Mouse (Mus musculus) megakaryocyte-erythroid progenitor cell, adult 5-6 weeks (primary cell): ENCODE data around the gene Gm4969. TPM values are rescaled to one million over a fixed set of nuclear protein-coding genes. Genes with fewer than 3 reads are reported as not detected.

ENCODE experiments used
- ATAC-seq: replicated peaks from 2 replicates; pipeline ENCODE4 v1.8.0; 2016; ENCODE audit warnings: mild to moderate bottlenecking, inconsistent platforms; ENCODE audit not compliant: severe bottlenecking, poor library complexity, low FRiP score, low TSS enrichment
- total RNA-seq, 2 experiments: library from RNA; stranded (forward) in 1 of 2; stranded (reverse) in 1 of 2; fragments of 200-1000, 215-1000 nt in 1 of 2; fragments of >200 nt in 1 of 2; fragmentation: Nextera tagmentation in 1 of 2; gene quantifications; 2 replicates each; pipeline ENCODE4 v1.2.3; 2014 to 2017

Gm4969 gene
- total RNA-seq, 2 experiments from 2014 or later, result 0.22 TPM; not detected in 1

GRCm38 (mm10) chr7:19050172-19050571, 68.0 kb downstream of the Gm4969 start:
- no peak for ATAC-seq

GRCm38 (mm10) chr7:19049252-19049651, 68.9 kb downstream of the Gm4969 start:
- no peak for ATAC-seq

Other genes starting within 250 kb of the Gm4969 start
- gene Pglyrp1, start 247.0 kb downstream of the Gm4969 start, total RNA-seq (2014; fragmentation: Nextera tagmentation), result 1.9 and 43.9 TPM in 2 replicates
- gene Pglyrp1, start 247.0 kb downstream of the Gm4969 start, total RNA-seq (2017), result 0.61 and 2.2 TPM in 2 replicates
- gene Ccdc61, start 208.0 kb downstream of the Gm4969 start, total RNA-seq (2014; fragmentation: Nextera tagmentation), result 23.6 and 42.3 TPM in 2 replicates
- gene Ccdc61, start 208.0 kb downstream of the Gm4969 start, total RNA-seq (2017), result 6.8 and 13.3 TPM in 2 replicates
- gene Nova2, start 192.5 kb downstream of the Gm4969 start, total RNA-seq (2014; fragmentation: Nextera tagmentation), result not detected in 2 replicates
- gene Nova2, start 192.5 kb downstream of the Gm4969 start, total RNA-seq (2017), result not detected in 2 replicates
- gene Nanos2, start 131.0 kb downstream of the Gm4969 start, total RNA-seq (2014; fragmentation: Nextera tagmentation), result not detected in 2 replicates
- gene Nanos2, start 131.0 kb downstream of the Gm4969 start, total RNA-seq (2017), result not detected in 2 replicates
- not detected in 2 replicates for gene Mypop, start 127.1 kb downstream of the Gm4969 start, total RNA-seq (2014; fragmentation: Nextera tagmentation)
- 0.23 and 2.0 TPM in 2 replicates for gene Mypop, start 127.1 kb downstream of the Gm4969 start, total RNA-seq (2017)
- gene Irf2bp1, start 114.3 kb downstream of the Gm4969 start, total RNA-seq (2014; fragmentation: Nextera tagmentation), result 23.8 TPM in 2 replicates
- gene Irf2bp1, start 114.3 kb downstream of the Gm4969 start, total RNA-seq (2017), result 12.3 and 12.7 TPM in 2 replicates
- not detected in 2 replicates for gene Foxa3, start 94.8 kb downstream of the Gm4969 start, total RNA-seq (2014; fragmentation: Nextera tagmentation)
- not detected in 2 replicates for gene Foxa3, start 94.8 kb downstream of the Gm4969 start, total RNA-seq (2017)
- gene Sympk, start 94.0 kb downstream of the Gm4969 start, total RNA-seq (2014; fragmentation: Nextera tagmentation), result 73.9 and 91.0 TPM in 2 replicates
- gene Sympk, start 94.0 kb downstream of the Gm4969 start, total RNA-seq (2017), result 35.3 and 52.2 TPM in 2 replicates
- not detected in 2 replicates for gene Rsph6a, start 63.7 kb downstream of the Gm4969 start, total RNA-seq (2014; fragmentation: Nextera tagmentation)
- not detected in 2 replicates for gene Rsph6a, start 63.7 kb downstream of the Gm4969 start, total RNA-seq (2017)
- 28.5 and 29.2 TPM in 2 replicates for gene Dmwd, start 42.1 kb downstream of the Gm4969 start, total RNA-seq (2014; fragmentation: Nextera tagmentation)
- gene Dmwd, start 42.1 kb downstream of the Gm4969 start, total RNA-seq (2017), result 7.7 and 10.6 TPM in 2 replicates
- 15.1 and 19.8 TPM in 2 replicates for gene Dmpk, start 34.5 kb downstream of the Gm4969 start, total RNA-seq (2014; fragmentation: Nextera tagmentation)
- 3.9 and 7.5 TPM in 2 replicates for gene Dmpk, start 34.5 kb downstream of the Gm4969 start, total RNA-seq (2017)
- gene Six5, start 23.8 kb downstream of the Gm4969 start, total RNA-seq (2014; fragmentation: Nextera tagmentation), result 8.9 and 10.1 TPM in 2 replicates
- gene Six5, start 23.8 kb downstream of the Gm4969 start, total RNA-seq (2017), result 2.1 and 2.2 TPM in 2 replicates
- gene Fbxo46, start 1.5 kb upstream of the Gm4969 start, total RNA-seq (2014; fragmentation: Nextera tagmentation), result 6.3 and 8.6 TPM in 2 replicates
- 6.1 and 7.8 TPM in 2 replicates for gene Fbxo46, start 1.5 kb upstream of the Gm4969 start, total RNA-seq (2017)
- gene Qpctl, start 30.9 kb upstream of the Gm4969 start, total RNA-seq (2014; fragmentation: Nextera tagmentation), result 2.4 and 5.1 TPM in 2 replicates
- 1.1 and 5.5 TPM in 2 replicates for gene Qpctl, start 30.9 kb upstream of the Gm4969 start, total RNA-seq (2017)
- gene Snrpd2, start 31.4 kb upstream of the Gm4969 start, total RNA-seq (2014; fragmentation: Nextera tagmentation), result 146 and 165 TPM in 2 replicates
- 80.7 and 93.4 TPM in 2 replicates for gene Snrpd2, start 31.4 kb upstream of the Gm4969 start, total RNA-seq (2017)
- gene Gipr, start 47.8 kb upstream of the Gm4969 start, total RNA-seq (2014; fragmentation: Nextera tagmentation), result not detected in 2 replicates
- 0.95 TPM in 1 of 2 replicates, not detected in the other for gene Gipr, start 47.8 kb upstream of the Gm4969 start, total RNA-seq (2017)
- gene Eml2, start 58.1 kb upstream of the Gm4969 start, total RNA-seq (2014; fragmentation: Nextera tagmentation), result 4.8 and 11.4 TPM in 2 replicates
- 4.8 and 6.6 TPM in 2 replicates for gene Eml2, start 58.1 kb upstream of the Gm4969 start, total RNA-seq (2017)
- 0.64 TPM in 1 of 2 replicates, not detected in the other for gene Gpr4, start 94.2 kb upstream of the Gm4969 start, total RNA-seq (2014; fragmentation: Nextera tagmentation)
- gene Gpr4, start 94.2 kb upstream of the Gm4969 start, total RNA-seq (2017), result not detected in 2 replicates
- 22.3 and 22.6 TPM in 2 replicates for gene Opa3, start 110.0 kb upstream of the Gm4969 start, total RNA-seq (2014; fragmentation: Nextera tagmentation)
- gene Opa3, start 110.0 kb upstream of the Gm4969 start, total RNA-seq (2017), result 17.1 and 21.2 TPM in 2 replicates
- 19.3 and 34.8 TPM in 2 replicates for gene Vasp, start 153.4 kb upstream of the Gm4969 start, total RNA-seq (2014; fragmentation: Nextera tagmentation)
- 27.9 and 53.7 TPM in 2 replicates for gene Vasp, start 153.4 kb upstream of the Gm4969 start, total RNA-seq (2017)
- not detected in 2 replicates for gene Ppm1n, start 161.7 kb upstream of the Gm4969 start, total RNA-seq (2014; fragmentation: Nextera tagmentation)
- gene Ppm1n, start 161.7 kb upstream of the Gm4969 start, total RNA-seq (2017), result not detected in 2 replicates
- gene Rtn2, start 164.3 kb upstream of the Gm4969 start, total RNA-seq (2014; fragmentation: Nextera tagmentation), result not detected in 2 replicates
- gene Rtn2, start 164.3 kb upstream of the Gm4969 start, total RNA-seq (2017), result not detected in 2 replicates
- 4.2 and 4.8 TPM in 2 replicates for gene Fosb, start 191.7 kb upstream of the Gm4969 start, total RNA-seq (2014; fragmentation: Nextera tagmentation)
- gene Fosb, start 191.7 kb upstream of the Gm4969 start, total RNA-seq (2017), result 52.4 and 77.0 TPM in 2 replicates
- gene Ercc1, start 226.4 kb upstream of the Gm4969 start, total RNA-seq (2014; fragmentation: Nextera tagmentation), result 31.3 and 51.5 TPM in 2 replicates
- 19.8 and 23.8 TPM in 2 replicates for gene Ercc1, start 226.4 kb upstream of the Gm4969 start, total RNA-seq (2017)
- gene Cd3eap, start 241.1 kb upstream of the Gm4969 start, total RNA-seq (2014; fragmentation: Nextera tagmentation), result 17.2 and 36.6 TPM in 2 replicates
- gene Cd3eap, start 241.1 kb upstream of the Gm4969 start, total RNA-seq (2017), result 34.9 and 47.7 TPM in 2 replicates
- 4.3 and 6.5 TPM in 2 replicates for gene Ppp1r13l, start 241.4 kb upstream of the Gm4969 start, total RNA-seq (2014; fragmentation: Nextera tagmentation)
- 0.30 TPM in 1 of 2 replicates, not detected in the other for gene Ppp1r13l, start 241.4 kb upstream of the Gm4969 start, total RNA-seq (2017)